Mouse (Mus musculus) spleen, adult 2 months (tissue): ENCODE data around the gene Mpv17l2.

ENCODE experiments used
- CTCF ChIP-seq: fragments of 200-500 bp; IDR thresholded peaks from 2 replicates; pipeline ENCODE4 v1.5.1; 2011; ENCODE audit warnings: mild to moderate bottlenecking, inconsistent platforms; ENCODE audit not compliant: insufficient read depth, insufficient read length, insufficient replicate concordance; ENCODE audit errors: extremely low read depth
- POLR2A ChIP-seq: fragments of 200-500 bp; IDR thresholded peaks from 2 replicates; pipeline ENCODE4 v1.6.1; 2011; ENCODE audit warnings: low read depth, low read length, inconsistent platforms

- TF ChIP-seq CTCF (peak; percentile 54; the same call in 1 of the 2 replicates), POLR2A (no peak)
Observed at GRCm38 (mm10) chr8:70757523-70758307, 3.0 kb downstream of the Mpv17l2 start.
